Mouse (Mus musculus) ES-E14 (cell line): ENCODE data around the gene Lclat1. TPM values are rescaled to one million over a fixed set of nuclear protein-coding genes. Genes with fewer than 3 reads are reported as not detected.

Experiments used
- DNase-seq: peaks from one replicate; pipeline ENCODE4 v3.0.0-alpha.2; 2013; ENCODE audit warnings: low read depth, low spot score
- H3K27ac ChIP-seq: 2 replicates; pipeline ENCODE4 v1.5.1; 2012; ENCODE audit warnings: low read depth, mild to moderate bottlenecking, low read length, moderate library complexity, mixed read lengths; ENCODE audit not compliant: poor library complexity, insufficient read depth, severe bottlenecking
- H3K36me3 ChIP-seq: 2 replicates; pipeline ENCODE4 v1.6.1; 2012; ENCODE audit warnings: mild to moderate bottlenecking, low read length, moderate library complexity, mixed read lengths; ENCODE audit not compliant: control insufficient read depth, poor library complexity, insufficient read depth, severe bottlenecking
- H3K4me1 ChIP-seq, 2 experiments: fragments of 150-350 bp in 1 of 2; sonication (generic) in 1 of 2; 2 replicates each; pipeline ENCODE4 v1.6.1; 2012; ENCODE audit warnings: low read length in 2 of 2, mild to moderate bottlenecking in 1 of 2, mixed read lengths in 1 of 2; ENCODE audit not compliant: control insufficient read depth in 2 of 2, insufficient read depth in 2 of 2, poor library complexity in 1 of 2
- H3K4me3 ChIP-seq, 2 experiments: fragments of 150-350 bp in 1 of 2; sonication (generic) in 1 of 2; 2 replicates each; pipeline ENCODE4 v1.5.1; 2012; ENCODE audit warnings: low read length in 2 of 2, low read depth in 1 of 2, mild to moderate bottlenecking in 1 of 2, mixed read lengths in 1 of 2; ENCODE audit not compliant: insufficient read depth in 1 of 2, poor library complexity in 1 of 2, severe bottlenecking in 1 of 2
- H3K9ac ChIP-seq: 2 replicates; pipeline ENCODE4 v1.6.1; 2012; ENCODE audit warnings: low read depth, mild to moderate bottlenecking, low read length, mixed read lengths; ENCODE audit not compliant: poor library complexity, insufficient read depth, severe bottlenecking
- H3K9me3 ChIP-seq: fragments of 150-350 bp; sonication (generic); 2 replicates; pipeline ENCODE4 v1.6.1; 2012; ENCODE audit warnings: low read depth, mild to moderate bottlenecking, low read length; ENCODE audit not compliant: control insufficient read depth, insufficient read depth
- CHD2 ChIP-seq: IDR thresholded peaks from 2 replicates; pipeline ENCODE4 v1.6.1; 2014; ENCODE audit warnings: mild to moderate bottlenecking, low read depth, low read length, inconsistent platforms
- HCFC1 ChIP-seq: IDR thresholded peaks from 2 replicates; pipeline ENCODE4 v1.6.1; 2012; ENCODE audit warnings: low read length, inconsistent platforms, borderline replicate concordance; ENCODE audit not compliant: insufficient read depth
- MAFK ChIP-seq: IDR thresholded peaks from 2 replicates; pipeline ENCODE4 v1.6.1; 2014; ENCODE audit warnings: mild to moderate bottlenecking, low read depth, low read length, inconsistent platforms; ENCODE audit not compliant: insufficient read depth
- ZC3H11A ChIP-seq: IDR thresholded peaks from 2 replicates; pipeline ENCODE4 v1.6.1; 2012; ENCODE audit warnings: low read depth, mild to moderate bottlenecking, inconsistent platforms, low read length, borderline replicate concordance
- ZNF384 ChIP-seq: IDR thresholded peaks from 2 replicates; pipeline ENCODE4 v1.6.1; 2012; ENCODE audit warnings: low read depth, low read length, inconsistent platforms
- in situ Hi-C, 2 experiments: fragments of 600-800 bp; cut with MboI; formaldehyde crosslinking; loops; one replicate each; pipeline ENCODE4 v1.15.1; 2025; ENCODE audit warnings: low sequenced_read_pairs in 2 of 2, inconsistent platforms in 1 of 2; ENCODE audit not compliant: unreplicated experiment in 2 of 2
- total RNA-seq: library from RNA; depleted of rRNA; stranded (reverse); fragments of 300-350 nt; gene quantifications from 2 replicates; pipeline ENCODE4 v1.2.3, GENCODE M21; 2012

Gene Lclat1
- total RNA-seq, 1 experiment, result 8.6 TPM

DNA sequence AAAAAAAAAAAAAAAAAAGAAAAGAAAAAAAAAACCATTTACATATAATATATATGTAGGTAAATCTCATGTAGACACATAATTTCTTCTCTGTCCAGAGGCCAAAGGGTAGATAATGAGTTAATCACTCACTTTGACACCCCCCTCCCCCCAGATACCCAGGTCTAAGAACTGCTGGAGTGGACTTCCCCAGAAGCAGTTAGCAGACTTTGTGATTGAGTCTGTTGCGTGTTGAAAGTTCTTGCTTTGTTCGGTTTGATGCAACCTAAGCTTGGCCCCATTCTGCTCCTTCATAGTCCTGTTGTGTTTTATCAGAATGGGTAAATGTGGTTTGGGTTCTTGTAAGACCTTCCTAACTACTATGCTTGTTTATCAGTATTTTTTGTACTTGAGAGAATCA, 45.9 kb downstream of the Lclat1 start:
- H3K4me1 ChIP-seq, result no peaks in the 10 kb centered on the region
- H3K9me3 ChIP-seq, result no peaks in the 10 kb centered on the region
- H3K9ac ChIP-seq, result no peak overlapping the region
- H3K27ac ChIP-seq, result no peak overlapping the region
- no peak for DNase-seq
- in situ Hi-C loops, result no loop called here
- no peaks in the 10 kb centered on the region for H3K36me3 ChIP-seq
- no peak overlapping the region for H3K4me3 ChIP-seq
- TF ChIP-seq ZNF384 (no peak), HCFC1 (no peak), CHD2 (no peak), ZC3H11A (no peak), MAFK (no peak)

DNA sequence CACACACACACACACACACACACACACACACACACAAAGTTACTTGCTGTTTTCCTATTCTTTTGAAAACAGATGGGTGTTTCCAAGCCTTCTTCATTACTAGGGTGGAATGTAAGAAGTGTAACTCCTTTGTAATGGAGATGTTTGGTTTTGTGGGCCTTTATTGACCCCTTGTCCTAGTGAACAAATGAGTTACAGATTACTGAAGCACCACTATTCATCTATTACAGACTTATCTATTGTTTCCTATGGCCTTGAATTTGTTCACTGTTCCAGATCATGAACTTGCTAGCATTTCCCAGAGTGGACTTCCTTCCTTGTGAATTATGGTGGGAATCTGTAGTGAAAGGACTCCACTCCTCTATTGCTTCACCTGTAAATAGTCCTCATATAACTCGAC, 48.8 kb downstream of the Lclat1 start:
- no peaks in the 10 kb centered on the region for H3K9me3 ChIP-seq
- H3K4me3 ChIP-seq, result no peak overlapping the region
- no peaks in the 10 kb centered on the region for H3K4me1 ChIP-seq
- H3K27ac ChIP-seq, result no peak overlapping the region
- H3K9ac ChIP-seq, result no peak overlapping the region
- in situ Hi-C loops, result no loop called here
- no peaks in the 10 kb centered on the region for H3K36me3 ChIP-seq
- no peak for DNase-seq
- TF ChIP-seq CHD2, result no peak
- no peak for TF ChIP-seq ZC3H11A
- TF ChIP-seq HCFC1, result no peak
- no peak for TF ChIP-seq ZNF384
- no peak for TF ChIP-seq MAFK

DNA sequence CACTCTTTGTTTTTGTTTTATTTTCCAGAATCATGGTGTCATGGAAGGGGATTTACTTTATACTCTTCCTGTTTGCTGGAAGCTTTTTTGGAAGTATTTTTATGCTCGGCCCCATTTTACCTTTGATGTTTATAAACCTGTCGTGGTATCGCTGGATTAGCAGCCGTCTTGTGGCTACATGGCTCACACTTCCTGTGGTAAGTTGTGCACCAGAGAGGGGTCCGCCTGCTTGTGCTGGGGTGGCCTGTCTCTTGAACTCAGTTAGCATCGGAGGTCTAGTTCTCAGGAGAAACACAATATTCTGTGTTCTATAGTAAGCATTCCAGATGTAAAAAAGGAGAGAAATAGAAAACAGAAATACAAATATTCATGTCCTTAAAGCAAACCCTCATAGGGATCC, 54.0 kb downstream of the Lclat1 start:
- H3K4me1 ChIP-seq, result no peaks in the 10 kb centered on the region
- H3K9me3 ChIP-seq, result no peaks in the 10 kb centered on the region
- in situ Hi-C loops, result no loop called here
- no peak for DNase-seq
- no peak overlapping the region for H3K9ac ChIP-seq
- H3K4me3 ChIP-seq, result no peak overlapping the region
- TF ChIP-seq CHD2 (no peak), ZC3H11A (no peak), HCFC1 (no peak), MAFK (no peak), ZNF384 (no peak)
- no peaks in the 10 kb centered on the region for H3K36me3 ChIP-seq
- H3K27ac ChIP-seq, result no peak overlapping the region

- H3K9me3 ChIP-seq, result no peaks in the 10 kb centered on the region
- no peak overlapping the region; the same call in 1 of the 2 replicates for H3K27ac ChIP-seq
- in situ Hi-C loops, result no loop called here
- H3K36me3 ChIP-seq, result no peaks in the 10 kb centered on the region
- H3K4me3 ChIP-seq, result no peak overlapping the region
- no peaks in the 10 kb centered on the region for H3K4me1 ChIP-seq
- no peak for TF ChIP-seq MAFK
- no peak for TF ChIP-seq CHD2
- no peak for TF ChIP-seq HCFC1
- TF ChIP-seq ZC3H11A, result no peak
- no peak for TF ChIP-seq ZNF384
- H3K9ac ChIP-seq, result no peak overlapping the region
- no peak for DNase-seq
Observed at GRCm38 (mm10) chr17:73162445-73163208, 54.8 kb downstream of the Lclat1 start.

GRCm38 (mm10) chr17:73163597-73163996, 55.8 kb downstream of the Lclat1 start:
- no peaks in the 10 kb centered on the region for H3K36me3 ChIP-seq
- in situ Hi-C loops, result no loop called here

More at GRCm38 (mm10) chr17:73163597-73163996, 55.8 kb downstream of the Lclat1 start:
- TF ChIP-seq HCFC1 (no peak), ZNF384 (no peak), ZC3H11A (no peak), CHD2 (no peak), MAFK (no peak)
- H3K9ac ChIP-seq, result no peak overlapping the region
- no peak for DNase-seq
- no peaks in the 10 kb centered on the region for H3K9me3 ChIP-seq
- no peak overlapping the region for H3K27ac ChIP-seq
- H3K4me1 ChIP-seq, result no peaks in the 10 kb centered on the region
- H3K4me3 ChIP-seq, result no peak overlapping the region
